Mouse (Mus musculus) hindbrain, embryonic 11.5 days (tissue): ENCODE data around the gene Lonp1. TPM values are rescaled to one million over a fixed set of nuclear protein-coding genes. Genes with fewer than 3 reads are reported as not detected.
A peak's percentile ranks its signal among the peaks of the same experiment; 100 is the strongest.

Experiments used
- ATAC-seq: fragments of 200-750 bp; cut with Nextera tagmentation; 2 replicates; pipeline ENCODE4 v1.8.0; 2017; ENCODE audit warnings: mild to moderate bottlenecking, moderate TSS enrichment, moderate library complexity; ENCODE audit not compliant: low FRiP score
- DNase-seq: peaks from one replicate; pipeline ENCODE4 v3.0.0-alpha.2; 2015; ENCODE audit warnings: low spot score
- H3K27ac ChIP-seq: fragments of 300-500 bp; sonication (generic); 2 replicates; pipeline ENCODE4 v1.5.1; 2014; ENCODE audit warnings: mild to moderate bottlenecking, low read depth, low read length
- H3K27me3 ChIP-seq: fragments of 300-500 bp; sonication (generic); 2 replicates; pipeline ENCODE4 v1.6.1; 2014; ENCODE audit warnings: mild to moderate bottlenecking, low read length, moderate library complexity, mixed read lengths; ENCODE audit not compliant: control insufficient read depth, insufficient read depth
- H3K36me3 ChIP-seq: fragments of 300-500 bp; sonication (generic); 2 replicates; pipeline ENCODE4 v1.6.1; 2014; ENCODE audit warnings: mild to moderate bottlenecking, low read length, moderate library complexity, mixed read lengths; ENCODE audit not compliant: control insufficient read depth, insufficient read depth
- H3K4me1 ChIP-seq: fragments of 300-500 bp; sonication (generic); replicated peaks from 2 replicates; pipeline ENCODE4 v1.6.1; 2014; ENCODE audit warnings: low read length, mixed read lengths; ENCODE audit not compliant: control insufficient read depth, insufficient read depth
- H3K4me2 ChIP-seq: fragments of 300-500 bp; sonication (generic); replicated peaks from 2 replicates; pipeline ENCODE4 v1.6.1; 2014; ENCODE audit warnings: mild to moderate bottlenecking, low read depth, low read length
- H3K4me3 ChIP-seq: fragments of 300-500 bp; sonication (generic); 2 replicates; pipeline ENCODE4 v1.5.1; 2014; ENCODE audit warnings: low read depth, low read length
- H3K9ac ChIP-seq: fragments of 300-500 bp; sonication (generic); 2 replicates; pipeline ENCODE4 v1.6.1; 2014; ENCODE audit warnings: low read depth, low read length
- H3K9me3 ChIP-seq: fragments of 300-500 bp; sonication (generic); 2 replicates; pipeline ENCODE4 v1.6.1; 2016; ENCODE audit warnings: low read length; ENCODE audit not compliant: control insufficient read depth
- WGBS: fragments of 180-500 bp; shearing (Covaris S2); extraction: QIAGEN DNeasy Blood & Tissue Kit; methylation state at CpG from one replicate; pipeline ENCODE4 v1.1.7; 2014; 5-methylcytosine and 5-hydroxymethylcytosine counted together
- polyA plus RNA-seq: library from polyadenylated mRNA; unstranded; fragments of >200 nt; fragmentation: Nextera tagmentation; extraction: Ambion mirVana; gene quantifications from 2 replicates; pipeline ENCODE4 v1.2.1, GENCODE M21; 2014

The Lonp1 gene
- polyA plus RNA-seq, 1 experiment from 2014 or later, result 43.7 TPM

- no peak overlapping the region for H3K27ac ChIP-seq
- peak overlapping the region; percentile 23; the same call in 1 of the 2 replicates for H3K4me2 ChIP-seq
- H3K27me3 ChIP-seq, result no peaks in the 10 kb centered on the region
- 0 out of 2 replicates have a peak overlapping the region, but pooled peaks have one; percentile 31 for H3K9ac ChIP-seq
- H3K36me3 ChIP-seq, result no peaks in the 10 kb centered on the region
- H3K4me3 ChIP-seq, result no peak overlapping the region
- no peak for ATAC-seq
- no peaks in the 10 kb centered on the region for H3K9me3 ChIP-seq
- no peak for DNase-seq
- 67% methylated on average over 3 of the region's 3 CpGs for WGBS
- no peaks in the 10 kb centered on the region for H3K4me1 ChIP-seq
These were observed 37.0 kb upstream of the Lonp1 start for GRCm38 (mm10) chr17:56663659-56664058.

GRCm38 (mm10) chr17:56656171-56656570 is 29.5 kb upstream of the Lonp1 start:
- no peak overlapping the region for H3K9ac ChIP-seq
- DNase-seq, result no peak
- 88% methylated on average over 6 of the region's 6 CpGs for WGBS
- no peaks in the 10 kb centered on the region for H3K36me3 ChIP-seq
- H3K27me3 ChIP-seq, result no peaks in the 10 kb centered on the region
- no peak overlapping the region for H3K4me2 ChIP-seq
- H3K27ac ChIP-seq, result no peak overlapping the region
- no peak for ATAC-seq
- H3K4me1 ChIP-seq, result no peaks in the 10 kb centered on the region
- H3K4me3 ChIP-seq, result no peak overlapping the region
- no peaks in the 10 kb centered on the region for H3K9me3 ChIP-seq

GRCm38 (mm10) chr17:56655311-56655710 is 28.6 kb upstream of the Lonp1 start:
- 81% methylated on average over 3 of the region's 3 CpGs for WGBS
- Histone ChIP-seq H3K27ac (no peak overlapping the region), H3K4me1 (no peaks in the 10 kb centered on the region), H3K9me3 (no peaks in the 10 kb centered on the region), H3K4me3 (no peak overlapping the region), H3K36me3 (no peaks in the 10 kb centered on the region), H3K9ac (no peak overlapping the region), H3K27me3 (no peaks in the 10 kb centered on the region), H3K4me2 (no peak overlapping the region)
- ATAC-seq (no peak), DNase-seq (no peak)

- Histone ChIP-seq H3K4me1 (no peaks in the 10 kb centered on the region), H3K4me3 (no peak overlapping the region), H3K9ac (no peak overlapping the region), H3K4me2 (no peak overlapping the region), H3K27ac (no peak overlapping the region), H3K9me3 (no peaks in the 10 kb centered on the region), H3K36me3 (no peaks in the 10 kb centered on the region), H3K27me3 (no peaks in the 10 kb centered on the region)
- 80% methylated on average over 2 of the region's 2 CpGs for WGBS
- no peak for ATAC-seq
- DNase-seq, result no peak
These were observed 28.1 kb upstream of the Lonp1 start for GRCm38 (mm10) chr17:56654771-56655170.

- no peak overlapping the region for H3K4me3 ChIP-seq
- ATAC-seq, result no peak
- H3K9me3 ChIP-seq, result no peaks in the 10 kb centered on the region
- H3K4me2 ChIP-seq, result no peak overlapping the region
- H3K36me3 ChIP-seq, result no peaks in the 10 kb centered on the region
- WGBS, result 36% methylated on average over 10 of the region's 10 CpGs
- no peaks in the 10 kb centered on the region for H3K27me3 ChIP-seq
- DNase-seq, result no peak
- H3K27ac ChIP-seq, result no peak overlapping the region
- H3K9ac ChIP-seq, result no peak overlapping the region
- no peaks in the 10 kb centered on the region for H3K4me1 ChIP-seq
These were observed 25.1 kb upstream of the Lonp1 start for GRCm38 (mm10) chr17:56651801-56652200.

GRCm38 (mm10) chr17:56647546-56647945 is 20.9 kb upstream of the Lonp1 start:
- 81% methylated on average over 9 of the region's 13 CpGs for WGBS

GRCm38 (mm10) chr17:56643237-56643636 is 16.6 kb upstream of the Lonp1 start:
- Histone ChIP-seq H3K27me3 (no peaks in the 10 kb centered on the region), H3K4me3 (no peak overlapping the region), H3K9ac (no peak overlapping the region), H3K27ac (no peak overlapping the region), H3K4me1 (no peaks in the 10 kb centered on the region), H3K9me3 (no peaks in the 10 kb centered on the region), H3K36me3 (no peaks in the 10 kb centered on the region), H3K4me2 (no peak overlapping the region)
- ATAC-seq (no peak), DNase-seq (no peak)
- 85% methylated on average over 4 of the region's 4 CpGs for WGBS

More at GRCm38 (mm10) chr17:56647546-56647945, 20.9 kb upstream of the Lonp1 start:
- ATAC-seq, result no peak
- H3K4me1 ChIP-seq, result no peaks in the 10 kb centered on the region
- no peak overlapping the region for H3K4me3 ChIP-seq
- H3K9ac ChIP-seq, result no peak overlapping the region
- no peaks in the 10 kb centered on the region for H3K27me3 ChIP-seq
- H3K4me2 ChIP-seq, result no peak overlapping the region
- no peak for DNase-seq
- H3K9me3 ChIP-seq, result no peaks in the 10 kb centered on the region
- H3K27ac ChIP-seq, result no peak overlapping the region
- no peaks in the 10 kb centered on the region for H3K36me3 ChIP-seq

GRCm38 (mm10) chr17:56634023-56634422 is 7.3 kb upstream of the Lonp1 start:
- Histone ChIP-seq H3K4me2 (no peak overlapping the region), H3K27ac (no peak overlapping the region), H3K9me3 (no peaks in the 10 kb centered on the region), H3K9ac (no peak overlapping the region), H3K4me1 (no peaks in the 10 kb centered on the region), H3K36me3 (no peaks in the 10 kb centered on the region), H3K4me3 (no peak overlapping the region), H3K27me3 (no peaks in the 10 kb centered on the region)
- WGBS, result 86% methylated on average over 6 of the region's 6 CpGs
- DNase-seq (no peak), ATAC-seq (no peak)

GRCm38 (mm10) chr17:56631807-56632206 is 5.1 kb upstream of the Lonp1 start:
- H3K4me1 ChIP-seq, result peaks cover 2% of the 10 kb centered on the region; the same call in 1 of the 2 replicates
- H3K4me3 ChIP-seq, result no peak overlapping the region
- no peak overlapping the region for H3K4me2 ChIP-seq
- H3K27ac ChIP-seq, result no peak overlapping the region
- H3K9ac ChIP-seq, result no peak overlapping the region
- no peak for ATAC-seq
- no peak for DNase-seq
- H3K27me3 ChIP-seq, result no peaks in the 10 kb centered on the region
- no peaks in the 10 kb centered on the region for H3K36me3 ChIP-seq
- H3K9me3 ChIP-seq, result no peaks in the 10 kb centered on the region
- WGBS, result 59% methylated on average over 4 of the region's 4 CpGs
